Mouse (Mus musculus): Measurements from ENCODE around the gene Mtmr6.

Gene Mtmr6

GRCm38 (mm10) chr14:60264990-60265876, at the start of gene Mtmr6:
Mtmr6 (plus strand) TSS chr14:60265228.
- peak; percentile 90 for DNase-seq (ENCODE audit: low spot score)

GRCm38 (mm10) chr14:60216125-60216524, 48.9 kb upstream of the Mtmr6 start:
- DNase-seq (ENCODE audit: low spot score), result no peak

- DNase-seq (ENCODE audit: low spot score), result no peak
Observed at GRCm38 (mm10) chr14:60217616-60218015, 47.4 kb upstream of the Mtmr6 start.

GRCm38 (mm10) chr14:60219886-60220285, 45.1 kb upstream of the Mtmr6 start:
- DNase-seq (ENCODE audit: low spot score), result no peak

- no peak for DNase-seq (ENCODE audit: low spot score)
Observed at GRCm38 (mm10) chr14:60238551-60238950, 26.5 kb upstream of the Mtmr6 start.

GRCm38 (mm10) chr14:60250366-60250765, 14.7 kb upstream of the Mtmr6 start:
- no peak for DNase-seq (ENCODE audit: low spot score)

- no peak for DNase-seq (ENCODE audit: low spot score)
Observed at GRCm38 (mm10) chr14:60250879-60251278, 14.1 kb upstream of the Mtmr6 start.

- peak; percentile 91 for DNase-seq (ENCODE audit: low spot score)
Observed at GRCm38 (mm10) chr14:60251281-60252003, 13.6 kb upstream of the Mtmr6 start, which contains the start of the genes Nupl1 and Gm49336. Nupl1 (minus strand) TSS chr14:60251431. Gm49336 (minus strand) TSS chr14:60251507.

GRCm38 (mm10) chr14:60252004-60253000, 12.7 kb upstream of the Mtmr6 start:
- no peak for DNase-seq (ENCODE audit: low spot score)

GRCm38 (mm10) chr14:60253466-60253865, 11.6 kb upstream of the Mtmr6 start:
- no peak for DNase-seq (ENCODE audit: low spot score)

- DNase-seq (ENCODE audit: low spot score), result no peak
Observed at GRCm38 (mm10) chr14:60254774-60255173, 10.3 kb upstream of the Mtmr6 start.

GRCm38 (mm10) chr14:60256356-60256755, 8.7 kb upstream of the Mtmr6 start:
- no peak for DNase-seq (ENCODE audit: low spot score)

GRCm38 (mm10) chr14:60257101-60257500, 7.9 kb upstream of the Mtmr6 start:
- DNase-seq (ENCODE audit: low spot score), result no peak

GRCm38 (mm10) chr14:60257851-60258250, 7.2 kb upstream of the Mtmr6 start:
- no peak for DNase-seq (ENCODE audit: low spot score)

GRCm38 (mm10) chr14:60262316-60262715, 2.7 kb upstream of the Mtmr6 start:
- DNase-seq (ENCODE audit: low spot score), result no peak

GRCm38 (mm10) chr14:60269333-60269732, 4.3 kb downstream of the Mtmr6 start:
- no peak for DNase-seq (ENCODE audit: low spot score)

- no peak for DNase-seq (ENCODE audit: low spot score)
Observed at GRCm38 (mm10) chr14:60273346-60273745, 8.3 kb downstream of the Mtmr6 start.

GRCm38 (mm10) chr14:60275301-60276276, 10.6 kb downstream of the Mtmr6 start:
- DNase-seq (ENCODE audit: low spot score), result no peak

GRCm38 (mm10) chr14:60286194-60286863, 21.3 kb downstream of the Mtmr6 start:
- no peak for DNase-seq (ENCODE audit: low spot score)

- DNase-seq (ENCODE audit: low spot score), result no peak
Observed at GRCm38 (mm10) chr14:60290363-60290762, 25.3 kb downstream of the Mtmr6 start.

Measured in ovary, postnatal 14 days (tissue).